Mouse (Mus musculus) macrophage (primary cell): ENCODE results near the gene Gm7173. TPM values are rescaled to one million over a fixed set of nuclear protein-coding genes. Genes with fewer than 3 reads are reported as not detected.

Experiments
- H3K27ac ChIP-seq: fragments of 350-480 bp; formaldehyde crosslinking; 2 replicates; pipeline ENCODE4 v1.9.0; 2021
- H3K36me3 ChIP-seq: fragments of 350-480 bp; formaldehyde crosslinking; 2 replicates; pipeline ENCODE4 v1.9.0; 2021; ENCODE audit errors: inconsistent target
- H3K4me3 ChIP-seq: fragments of 350-480 bp; formaldehyde crosslinking; 2 replicates; pipeline ENCODE4 v1.9.0; 2021; ENCODE audit errors: inconsistent target
- H3K79me2 ChIP-seq: fragments of 350-480 bp; formaldehyde crosslinking; 2 replicates; pipeline ENCODE4 v1.9.0; 2021; ENCODE audit errors: inconsistent target
- WGBS: methylation state at CpG from one replicate; pipeline ENCODE4 v1.1.7; 2026; ENCODE audit warnings: inconsistent platforms; ENCODE audit not compliant: missing documents; 5-methylcytosine and 5-hydroxymethylcytosine counted together
- polyA plus RNA-seq: library from polyadenylated mRNA; stranded (reverse); fragments of 250-400 nt; gene quantifications from 3 replicates; pipeline ENCODE4 v1.2.4, GENCODE M21; 2018; ENCODE audit warnings: inconsistent platforms
- total RNA-seq, 78 experiments: library from RNA; depleted of rRNA; stranded (reverse); fragments of 250-400 nt; gene quantifications; 1 replicate in 9 of 78; 2 replicates in 24 of 78; 3 replicates in 43 of 78; 4 replicates in 2 of 78; pipeline ENCODE4 v1.2.4; 2018; ENCODE audit warnings: inconsistent platforms in 56 of 78

Gene Gm7173
- under 1 TPM in 13 of 26 experiments, not detected in 13; 0.06 to 0.72 (median 0.46) TPM for total RNA-seq (2018; cell fraction: chromatin; rRNA removed)
- not detected for total RNA-seq (2018; cell fraction: cytosol; rRNA removed)
- under 1 TPM in 4 of 26 experiments, not detected in 22; 0.08 to 0.69 (median 0.26) TPM for total RNA-seq (2018; cell fraction: nucleus; rRNA removed)
- polyA plus RNA-seq, result not detected in 3 replicates

DNA sequence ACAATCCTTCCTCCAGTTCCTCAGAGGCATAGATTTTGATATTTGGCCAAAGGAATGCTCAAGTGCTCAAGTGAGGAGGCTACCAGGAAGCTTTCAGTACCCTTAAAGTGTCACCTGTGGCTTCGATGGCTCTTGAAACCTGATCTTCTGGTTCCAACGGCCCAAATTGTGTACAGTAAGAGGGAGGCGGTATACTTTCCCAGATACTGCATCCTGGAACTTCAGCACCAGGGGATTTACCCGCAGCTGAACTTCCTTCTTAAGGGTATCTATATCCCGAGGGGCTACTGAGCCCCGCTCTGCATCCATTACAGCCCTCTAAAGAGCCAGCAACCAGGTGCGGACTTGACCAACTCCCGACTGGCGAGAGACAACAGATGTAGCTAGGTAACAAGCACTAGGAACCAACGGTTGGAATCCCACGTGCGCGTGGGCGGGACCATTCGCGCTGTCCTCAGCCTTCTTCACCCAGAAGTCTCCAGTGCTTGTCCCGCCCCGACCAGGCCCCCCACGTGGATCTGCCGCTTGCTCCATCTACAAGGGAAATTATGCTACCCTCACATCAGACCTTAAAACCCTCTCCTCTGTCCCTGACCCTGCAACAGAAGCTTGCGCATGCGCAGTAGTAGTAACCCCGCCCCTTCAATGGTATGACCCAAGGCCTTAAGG is at the start of gene Gm7173:
Gene Gm7173 (minus strand): TSS at position 309 of the 669 bp plus-strand sequence.
- H3K27ac ChIP-seq, result no peak within 1 kb of the TSS
- H3K79me2 ChIP-seq, result no peaks in the 10 kb centered on the region
- no peak within 1 kb of the TSS for H3K4me3 ChIP-seq
- no peaks in the 10 kb centered on the region for H3K36me3 ChIP-seq
- WGBS, result 17% methylated on average over 23 of the region's 23 CpGs

DNA sequence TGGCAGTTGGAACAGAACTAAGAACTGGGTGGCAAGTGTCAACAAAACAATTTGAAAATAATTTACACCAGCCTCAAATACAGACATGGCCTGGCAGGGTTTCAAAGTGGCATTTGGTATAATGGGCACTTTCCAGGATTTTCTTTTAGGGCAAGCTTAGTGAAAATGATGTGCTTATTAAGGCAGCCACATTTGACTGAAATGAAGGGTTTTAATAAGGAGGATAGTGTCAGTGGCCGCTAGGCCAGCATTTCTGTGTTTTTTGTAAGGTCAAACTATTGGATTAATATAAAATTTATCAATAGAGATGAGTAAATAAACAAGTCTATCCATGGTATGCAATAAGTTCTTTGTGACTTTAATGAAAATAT is 546 bp upstream of the Gm7173 start:
- H3K4me3 ChIP-seq, result no peak overlapping the region
- no peaks in the 10 kb centered on the region for H3K79me2 ChIP-seq
- no peaks in the 10 kb centered on the region for H3K36me3 ChIP-seq
- no CpG with 5 or more reads among the region's 1 CpGs for WGBS
- H3K27ac ChIP-seq, result no peak overlapping the region

DNA sequence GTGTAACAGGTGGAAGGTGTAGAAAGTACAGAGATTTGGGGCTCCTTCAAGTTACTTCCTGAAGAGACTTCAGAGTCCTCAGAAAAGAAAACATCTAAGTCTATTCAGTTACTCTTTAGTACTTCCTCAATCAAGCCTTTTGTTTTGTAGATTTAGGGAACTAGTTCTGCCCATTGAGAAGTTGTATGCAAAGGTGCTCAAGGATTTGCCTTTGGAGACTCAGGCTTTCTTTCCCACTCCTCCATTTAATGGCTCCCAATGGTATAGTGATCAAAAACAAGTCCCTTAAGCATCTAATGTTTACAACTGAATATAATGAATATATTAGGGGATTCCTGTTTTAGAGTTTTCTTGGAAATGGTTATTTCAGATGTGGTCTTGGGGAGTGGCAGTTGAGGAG is 200.3 kb downstream of the Gm7173 start:
- Histone ChIP-seq H3K27ac (no peak overlapping the region), H3K36me3 (no peaks in the 10 kb centered on the region), H3K79me2 (no peaks in the 10 kb centered on the region), H3K4me3 (no peak overlapping the region)

Other genes starting within 250 kb of the Gm7173 start
- not detected in 3 replicates for gene Mageb16, start 154.2 kb upstream of the Gm7173 start, polyA plus RNA-seq